Mouse (Mus musculus) lung, embryonic 16.5 days (tissue): ENCODE data around the gene Fstl1. TPM values are rescaled to one million over a fixed set of nuclear protein-coding genes. Genes with fewer than 3 reads are reported as not detected.
A peak's percentile ranks its signal among the peaks of the same experiment; 100 is the strongest.

Experiments used
- ATAC-seq: fragments of 200-750 bp; cut with Nextera tagmentation; 2 replicates; pipeline ENCODE4 v1.8.0; 2017; ENCODE audit warnings: low read depth, mild to moderate bottlenecking, moderate library complexity
- H3K27ac ChIP-seq: fragments of 300-500 bp; sonication (generic); 2 replicates; pipeline ENCODE4 v1.5.1; 2014; ENCODE audit warnings: mild to moderate bottlenecking, control low read depth, low read length
- H3K27me3 ChIP-seq: fragments of 300-500 bp; sonication (generic); 2 replicates; pipeline ENCODE4 v1.6.1; 2014; ENCODE audit warnings: low read depth, low read length, mixed read lengths; ENCODE audit not compliant: control insufficient read depth, insufficient read depth
- H3K36me3 ChIP-seq: fragments of 300-500 bp; sonication (generic); 2 replicates; pipeline ENCODE4 v1.6.1; 2014; ENCODE audit warnings: low read length; ENCODE audit not compliant: control insufficient read depth, insufficient read depth
- H3K4me1 ChIP-seq: fragments of 300-500 bp; sonication (generic); replicated peaks from 2 replicates; pipeline ENCODE4 v1.6.1; 2014; ENCODE audit warnings: low read length, mixed read lengths; ENCODE audit not compliant: control insufficient read depth, insufficient read depth
- H3K4me2 ChIP-seq: fragments of 300-500 bp; sonication (generic); 2 replicates; pipeline ENCODE4 v1.6.1; 2014; ENCODE audit warnings: low read depth, low read length, control low read depth
- H3K4me3 ChIP-seq: fragments of 300-500 bp; sonication (generic); 2 replicates; pipeline ENCODE4 v1.5.1; 2014; ENCODE audit warnings: mild to moderate bottlenecking, low read length, control low read depth
- H3K9ac ChIP-seq: fragments of 300-500 bp; sonication (generic); 2 replicates; pipeline ENCODE4 v1.6.1; 2014; ENCODE audit warnings: low read length, control low read depth
- H3K9me3 ChIP-seq: fragments of 300-500 bp; sonication (generic); 2 replicates; pipeline ENCODE4 v1.6.1; 2016; ENCODE audit warnings: low read length; ENCODE audit not compliant: control insufficient read depth
- WGBS: fragments of 180-500 bp; shearing (Covaris S2); extraction: QIAGEN DNeasy Blood & Tissue Kit; methylation state at CpG from one replicate; pipeline ENCODE4 v1.1.7; 2014; 5-methylcytosine and 5-hydroxymethylcytosine counted together
- polyA plus RNA-seq: library from polyadenylated mRNA; unstranded; fragments of >200 nt; fragmentation: Nextera tagmentation; extraction: Ambion mirVana; gene quantifications from 2 replicates; pipeline ENCODE4 v1.2.1, GENCODE M21; 2015

The Fstl1 gene
- polyA plus RNA-seq, 1 experiment from 2014 or later = 617 TPM

GRCm38 (mm10) chr16:37831041-37831440 lies 54.4 kb downstream of the Fstl1 start:
- H3K27me3 ChIP-seq = no peaks in the 10 kb centered on the region

GRCm38 (mm10) chr16:37837571-37837970 lies 60.9 kb downstream of the Fstl1 start:
- H3K36me3 ChIP-seq = peaks cover 30% of the 10 kb centered on the region

More at GRCm38 (mm10) chr16:37831041-37831440, 54.4 kb downstream of the Fstl1 start:
- Histone ChIP-seq H3K27ac (no peak overlapping the region), H3K4me1 (no peaks in the 10 kb centered on the region), H3K9ac (no peak overlapping the region), H3K9me3 (no peaks in the 10 kb centered on the region), H3K4me3 (no peak overlapping the region), H3K4me2 (no peak overlapping the region), H3K36me3 (peaks cover 79% of the 10 kb centered on the region)
- WGBS = 78% methylated on average over 7 of the region's 7 CpGs
- no peak for ATAC-seq

GRCm38 (mm10) chr16:37842439-37842838 lies 65.8 kb downstream of the Fstl1 start:
- no peak for ATAC-seq
- Histone ChIP-seq H3K9me3 (no peaks in the 10 kb centered on the region), H3K4me2 (no peak overlapping the region), H3K4me1 (peaks cover 7% of the 10 kb centered on the region; the same call in 1 of the 2 replicates), H3K4me3 (no peak overlapping the region), H3K27ac (no peak overlapping the region), H3K36me3 (no peaks in the 10 kb centered on the region), H3K27me3 (no peaks in the 10 kb centered on the region), H3K9ac (no peak overlapping the region)
- WGBS = 49% methylated on average over 2 of the region's 2 CpGs

More at GRCm38 (mm10) chr16:37837571-37837970, 60.9 kb downstream of the Fstl1 start:
- H3K9me3 ChIP-seq = no peaks in the 10 kb centered on the region
- WGBS = 52% methylated on average over 3 of the region's 3 CpGs
- no peaks in the 10 kb centered on the region for H3K27me3 ChIP-seq
- H3K4me1 ChIP-seq = no peaks in the 10 kb centered on the region
- H3K27ac ChIP-seq = no peak overlapping the region
- no peak for ATAC-seq
- H3K9ac ChIP-seq = no peak overlapping the region
- no peak overlapping the region for H3K4me2 ChIP-seq
- H3K4me3 ChIP-seq = no peak overlapping the region

- peaks cover 7% of the 10 kb centered on the region; the same call in 1 of the 2 replicates for H3K4me1 ChIP-seq
Measured at GRCm38 (mm10) chr16:37843740-37844139, 67.1 kb downstream of the Fstl1 start.

GRCm38 (mm10) chr16:37845202-37845925 lies 68.7 kb downstream of the Fstl1 start:
- H3K4me2 ChIP-seq = no peak overlapping the region
- peaks cover 9% of the 10 kb centered on the region; the same call in 1 of the 2 replicates for H3K4me1 ChIP-seq
- H3K27ac ChIP-seq = no peak overlapping the region
- 38% methylated on average over 7 of the region's 7 CpGs for WGBS
- no peaks in the 10 kb centered on the region for H3K27me3 ChIP-seq
- no peaks in the 10 kb centered on the region for H3K9me3 ChIP-seq
- H3K36me3 ChIP-seq = no peaks in the 10 kb centered on the region
- H3K4me3 ChIP-seq = no peak overlapping the region
- ATAC-seq = no peak
- no peak overlapping the region for H3K9ac ChIP-seq

More at GRCm38 (mm10) chr16:37843740-37844139, 67.1 kb downstream of the Fstl1 start:
- Histone ChIP-seq H3K9ac (no peak overlapping the region), H3K4me2 (no peak overlapping the region), H3K27ac (no peak overlapping the region), H3K4me3 (no peak overlapping the region), H3K36me3 (no peaks in the 10 kb centered on the region), H3K9me3 (no peaks in the 10 kb centered on the region), H3K27me3 (no peaks in the 10 kb centered on the region)
- ATAC-seq = no peak
- 67% methylated on average over 12 of the region's 12 CpGs for WGBS

GRCm38 (mm10) chr16:37847081-37847480 lies 70.4 kb downstream of the Fstl1 start:
- ATAC-seq = no peak
- WGBS = 74% methylated on average over 3 of the region's 3 CpGs
- Histone ChIP-seq H3K9me3 (no peaks in the 10 kb centered on the region), H3K4me1 (peaks cover 14% of the 10 kb centered on the region), H3K4me3 (no peak overlapping the region), H3K9ac (no peak overlapping the region), H3K36me3 (no peaks in the 10 kb centered on the region), H3K27me3 (no peaks in the 10 kb centered on the region), H3K4me2 (no peak overlapping the region), H3K27ac (peak overlapping the region; percentile 28)

- peak overlapping the region; percentile 69 for H3K27ac ChIP-seq
Measured at GRCm38 (mm10) chr16:37851366-37851765, 74.7 kb downstream of the Fstl1 start.

GRCm38 (mm10) chr16:37853279-37853678 lies 76.6 kb downstream of the Fstl1 start:
- H3K9ac ChIP-seq = no peak overlapping the region
- peak; percentile 35; the same call in 1 of the 2 replicates for ATAC-seq
- no peak overlapping the region for H3K27ac ChIP-seq
- 53% methylated on average over 9 of the region's 9 CpGs for WGBS
- peaks cover 8% of the 10 kb centered on the region for H3K4me1 ChIP-seq
- H3K9me3 ChIP-seq = no peaks in the 10 kb centered on the region
- H3K36me3 ChIP-seq = no peaks in the 10 kb centered on the region
- H3K4me3 ChIP-seq = no peak overlapping the region
- H3K27me3 ChIP-seq = no peaks in the 10 kb centered on the region
- no peak overlapping the region for H3K4me2 ChIP-seq

More at GRCm38 (mm10) chr16:37851366-37851765, 74.7 kb downstream of the Fstl1 start:
- ATAC-seq = peak; percentile 84
- no peak overlapping the region for H3K4me2 ChIP-seq
- peaks cover 8% of the 10 kb centered on the region for H3K4me1 ChIP-seq
- no peak overlapping the region for H3K9ac ChIP-seq
- H3K27me3 ChIP-seq = no peaks in the 10 kb centered on the region
- WGBS = 32% methylated on average over 5 of the region's 5 CpGs
- no peaks in the 10 kb centered on the region for H3K9me3 ChIP-seq
- no peak overlapping the region for H3K4me3 ChIP-seq
- H3K36me3 ChIP-seq = no peaks in the 10 kb centered on the region

- WGBS = 59% methylated on average over 14 of the region's 14 CpGs
Measured at GRCm38 (mm10) chr16:37854054-37854453, 77.4 kb downstream of the Fstl1 start.

More at GRCm38 (mm10) chr16:37854054-37854453, 77.4 kb downstream of the Fstl1 start:
- H3K27ac ChIP-seq = no peak overlapping the region
- H3K36me3 ChIP-seq = no peaks in the 10 kb centered on the region
- H3K27me3 ChIP-seq = no peaks in the 10 kb centered on the region
- peaks cover 8% of the 10 kb centered on the region for H3K4me1 ChIP-seq
- no peak overlapping the region for H3K9ac ChIP-seq
- H3K9me3 ChIP-seq = no peaks in the 10 kb centered on the region
- 0 out of 2 replicates have a peak overlapping the region, but pooled peaks have one; percentile 6 for H3K4me2 ChIP-seq
- no peak overlapping the region for H3K4me3 ChIP-seq
- no peak for ATAC-seq
